Mouse (Mus musculus) E14TG2a.4 (cell line): Measurements from ENCODE around the gene Satb2.

ENCODE experiments used
- CTCF ChIP-seq: conservative IDR thresholded peaks from 2 replicates; pipeline ENCODE4 v1.5.1; 2014; ENCODE audit warnings: low read length
- POU5F1 ChIP-seq: IDR thresholded peaks from 2 replicates; pipeline ENCODE4 v1.6.1; 2014; ENCODE audit warnings: low read length, borderline replicate concordance

DNA sequence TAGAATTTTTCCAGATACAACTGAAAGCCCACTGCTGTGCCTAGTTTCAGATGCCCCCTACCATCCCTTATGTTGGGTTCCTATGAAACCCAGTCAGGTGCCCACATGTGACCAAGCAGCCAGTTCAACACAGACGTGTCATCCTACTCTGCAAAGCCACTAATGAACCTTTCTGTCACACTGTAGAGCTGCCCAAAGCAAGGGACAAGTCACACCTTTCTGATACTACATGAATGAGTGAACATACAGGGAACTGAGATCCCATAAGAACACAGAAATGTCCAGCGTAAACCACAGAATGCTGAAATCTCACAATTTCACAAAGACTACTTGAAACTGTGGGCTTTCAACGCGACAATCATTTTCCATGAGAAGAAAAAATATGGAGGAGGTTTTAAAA, 39.0 kb downstream of the Satb2 start:
- no peak for TF ChIP-seq CTCF
- no peak for TF ChIP-seq POU5F1
